Mouse (Mus musculus) midbrain, embryonic 15.5 days (tissue): ENCODE data around the gene Zc2hc1c. TPM values are rescaled to one million over a fixed set of nuclear protein-coding genes. Genes with fewer than 3 reads are reported as not detected.
"Not testable (repeated sequence)": the region's sequence is repeated elsewhere in the genome, so short reads cannot be mapped to it uniquely, and the experiment has no call there.

Source experiments
- ATAC-seq: fragments of 200-750 bp; cut with Nextera tagmentation; replicated peaks from 2 replicates; pipeline ENCODE4 v1.8.0; 2017; ENCODE audit warnings: moderate TSS enrichment
- H3K27ac ChIP-seq: fragments of 300-500 bp; sonication (generic); 2 replicates; pipeline ENCODE4 v1.5.1; 2015; ENCODE audit warnings: mild to moderate bottlenecking, inconsistent platforms
- H3K27me3 ChIP-seq: fragments of 300-500 bp; sonication (generic); replicated peaks from 2 replicates; pipeline ENCODE4 v1.6.1; 2015; ENCODE audit warnings: inconsistent platforms
- H3K36me3 ChIP-seq: fragments of 300-500 bp; sonication (generic); replicated peaks from 2 replicates; pipeline ENCODE4 v1.6.1; 2015; ENCODE audit warnings: inconsistent platforms
- H3K4me1 ChIP-seq: fragments of 300-500 bp; sonication (generic); 2 replicates; pipeline ENCODE4 v1.6.1; 2015; ENCODE audit warnings: inconsistent platforms
- H3K4me2 ChIP-seq: fragments of 300-500 bp; sonication (generic); 2 replicates; pipeline ENCODE4 v1.6.1; 2015; ENCODE audit warnings: inconsistent platforms, mild to moderate bottlenecking, moderate library complexity
- H3K4me3 ChIP-seq: fragments of 300-500 bp; sonication (generic); 2 replicates; pipeline ENCODE4 v1.5.1; 2015; ENCODE audit warnings: mild to moderate bottlenecking, inconsistent platforms
- H3K9ac ChIP-seq: fragments of 300-500 bp; sonication (generic); 2 replicates; pipeline ENCODE4 v1.6.1; 2015; ENCODE audit warnings: mild to moderate bottlenecking, inconsistent platforms
- H3K9me3 ChIP-seq: fragments of 300-500 bp; sonication (generic); 2 replicates; pipeline ENCODE4 v1.6.1; 2016; ENCODE audit warnings: inconsistent platforms
- WGBS: fragments of 180-500 bp; shearing (Covaris S2); methylation state at CpG from one replicate; pipeline ENCODE4 v1.1.7; 2015; ENCODE audit warnings: mixed read lengths; 5-methylcytosine and 5-hydroxymethylcytosine counted together
- polyA plus RNA-seq: library from polyadenylated mRNA; unstranded; fragments of >200 nt; fragmentation: Nextera tagmentation; extraction: Ambion mirVana; gene quantifications from 2 replicates; pipeline ENCODE4 v1.2.1, GENCODE M21; 2015

The Zc2hc1c gene
- polyA plus RNA-seq, 1 experiment from 2014 or later: 2.0 TPM

GRCm38 (mm10) chr12:85271132-85271842, 17.1 kb upstream of the Zc2hc1c start:
- H3K4me3 ChIP-seq: no peak overlapping the region
- H3K9ac ChIP-seq: no peak overlapping the region
- H3K4me1 ChIP-seq: peaks cover 5% of the 10 kb centered on the region; the same call in 1 of the 2 replicates
- peaks cover 3% of the 10 kb centered on the region; the same call in 1 of the 2 replicates for H3K36me3 ChIP-seq
- H3K9me3 ChIP-seq: no peaks in the 10 kb centered on the region
- ATAC-seq: no peak
- WGBS: 73% methylated on average over 7 of the region's 7 CpGs
- H3K27ac ChIP-seq: no peak overlapping the region
- H3K4me2 ChIP-seq: peak overlapping the region; percentile 56
- no peaks in the 10 kb centered on the region for H3K27me3 ChIP-seq

DNA sequence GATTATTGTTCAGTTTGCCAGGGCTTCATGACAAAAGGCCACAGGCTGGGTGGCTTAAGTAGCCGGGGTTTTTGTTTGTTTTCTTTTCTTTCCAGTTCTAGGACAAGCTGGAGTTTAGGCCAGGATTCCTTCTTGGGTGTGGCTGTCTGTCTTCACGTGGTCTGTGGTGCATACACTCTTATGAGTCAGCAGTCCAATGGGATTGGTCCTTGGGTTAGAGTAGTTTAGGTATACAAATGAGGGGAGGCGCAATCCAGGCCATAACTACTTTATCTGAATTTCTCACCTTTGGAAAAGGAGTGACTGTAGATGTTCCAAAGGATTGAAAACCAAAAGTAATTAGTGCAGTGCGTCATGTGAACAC, 16.6 kb upstream of the Zc2hc1c start:
- H3K4me2 ChIP-seq: no peak overlapping the region
- WGBS: 76% methylated on average over 4 of the region's 4 CpGs

GRCm38 (mm10) chr12:85273508-85273907, 14.9 kb upstream of the Zc2hc1c start:
- H3K4me1 ChIP-seq: peaks cover 5% of the 10 kb centered on the region; the same call in 1 of the 2 replicates
- H3K27ac ChIP-seq: no peak overlapping the region
- H3K9me3 ChIP-seq: no peaks in the 10 kb centered on the region
- 88% methylated on average over 10 of the region's 10 CpGs for WGBS
- H3K4me2 ChIP-seq: no peak overlapping the region
- no peak overlapping the region for H3K9ac ChIP-seq
- ATAC-seq: no peak
- no peaks in the 10 kb centered on the region for H3K27me3 ChIP-seq
- no peak overlapping the region for H3K4me3 ChIP-seq
- H3K36me3 ChIP-seq: no peaks in the 10 kb centered on the region; the same call in 1 of the 2 replicates

More for the DNA sequence above, 16.6 kb upstream of the Zc2hc1c start:
- no peak overlapping the region for H3K4me3 ChIP-seq
- H3K27me3 ChIP-seq: no peaks in the 10 kb centered on the region
- peaks cover 1% of the 10 kb centered on the region; the same call in 1 of the 2 replicates for H3K36me3 ChIP-seq
- H3K9me3 ChIP-seq: no peaks in the 10 kb centered on the region
- H3K9ac ChIP-seq: no peak overlapping the region
- H3K4me1 ChIP-seq: peaks cover 5% of the 10 kb centered on the region; the same call in 1 of the 2 replicates
- H3K27ac ChIP-seq: no peak overlapping the region
- ATAC-seq: no peak

- Histone ChIP-seq H3K36me3 (no peaks in the 10 kb centered on the region; the same call in 1 of the 2 replicates), H3K27me3 (no peaks in the 10 kb centered on the region), H3K4me3 (no peak overlapping the region), H3K9me3 (no peaks in the 10 kb centered on the region), H3K9ac (no peak overlapping the region), H3K4me2 (no peak overlapping the region), H3K27ac (no peak overlapping the region), H3K4me1 (peaks cover 5% of the 10 kb centered on the region)
- no peak for ATAC-seq
- 74% methylated on average over 5 of the region's 5 CpGs for WGBS
Measured at GRCm38 (mm10) chr12:85276273-85276672, 12.1 kb upstream of the Zc2hc1c start.

DNA sequence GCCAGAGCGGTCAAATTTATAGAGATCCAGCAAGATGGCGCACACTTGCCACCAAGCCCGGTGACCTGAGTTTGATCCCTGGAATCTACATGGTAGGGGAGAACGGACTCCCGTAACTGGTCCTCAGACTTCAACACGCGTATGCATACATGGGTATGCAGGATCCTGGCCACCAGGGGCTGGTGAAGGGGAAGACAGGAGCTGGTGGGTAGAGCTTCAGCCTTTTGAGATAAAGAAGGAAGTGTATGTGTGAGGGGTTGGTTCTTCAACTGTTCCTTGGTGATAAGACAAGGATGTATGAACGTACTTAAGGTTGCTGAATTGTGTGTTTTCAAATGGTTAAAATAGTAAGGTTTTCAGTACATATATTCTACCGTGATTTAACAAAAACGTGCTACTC, 9.5 kb upstream of the Zc2hc1c start:
- 95% methylated on average over 10 of the region's 10 CpGs for WGBS
- Histone ChIP-seq H3K4me1 (peaks cover 5% of the 10 kb centered on the region), H3K27ac (no peak overlapping the region), H3K36me3 (no peaks in the 10 kb centered on the region; the same call in 1 of the 2 replicates), H3K4me3 (no peak overlapping the region), H3K27me3 (no peaks in the 10 kb centered on the region), H3K9ac (no peak overlapping the region), H3K4me2 (no peak overlapping the region), H3K9me3 (no peaks in the 10 kb centered on the region)
- ATAC-seq: no peak

DNA sequence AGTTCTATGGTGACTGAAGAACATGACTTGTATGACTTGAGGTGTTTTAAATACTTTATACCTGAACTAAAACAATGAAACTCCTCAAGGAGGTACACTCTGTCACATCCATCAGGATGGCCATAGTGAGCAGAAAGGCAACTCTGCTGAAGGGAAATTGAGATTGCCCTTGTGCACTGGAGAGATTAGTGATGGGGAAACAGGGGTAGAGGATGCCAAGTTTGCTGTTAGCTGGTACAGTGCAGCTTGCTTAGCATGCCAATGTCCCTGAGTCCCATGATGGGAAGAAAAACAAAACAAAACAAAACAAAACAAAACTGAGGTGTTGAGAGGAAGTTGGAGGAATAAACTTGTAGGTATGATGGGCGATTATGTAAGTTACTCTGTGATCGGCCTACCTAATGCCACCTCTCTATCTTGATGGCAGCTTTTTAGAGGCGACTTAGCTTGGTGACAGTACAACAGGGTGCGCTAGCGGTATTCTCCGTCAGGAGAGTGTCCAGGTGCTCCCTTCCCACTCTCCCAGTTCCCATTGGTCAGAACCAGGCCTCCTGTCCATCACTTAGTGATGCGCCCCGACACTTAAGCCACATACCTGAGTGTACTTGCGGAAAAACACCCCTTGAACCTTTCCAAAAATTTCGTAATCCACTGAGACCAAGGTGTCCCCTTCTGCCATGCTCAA, 8.9 kb upstream of the Zc2hc1c start:
- WGBS: 4% methylated on average over 10 of the region's 10 CpGs
- peak; percentile 67 for ATAC-seq

GRCm38 (mm10) chr12:85280105-85280844, 8.1 kb upstream of the Zc2hc1c start:
- 0% methylated on average over 31 of the region's 31 CpGs for WGBS
- ATAC-seq: peak; percentile 99
- Histone ChIP-seq H3K4me3 (peak overlapping the region; percentile 91), H3K9ac (peak overlapping the region; percentile 90), H3K27ac (peak overlapping the region; percentile 83), H3K27me3 (no peaks in the 10 kb centered on the region), H3K4me1 (peaks cover 5% of the 10 kb centered on the region), H3K9me3 (no peaks in the 10 kb centered on the region), H3K36me3 (no peaks in the 10 kb centered on the region; the same call in 1 of the 2 replicates), H3K4me2 (peak overlapping the region; percentile 79)

More for the DNA sequence above, 8.9 kb upstream of the Zc2hc1c start:
- H3K9me3 ChIP-seq: no peaks in the 10 kb centered on the region
- peak overlapping the region; percentile 90 for H3K9ac ChIP-seq
- peak overlapping the region; percentile 83 for H3K27ac ChIP-seq
- H3K36me3 ChIP-seq: no peaks in the 10 kb centered on the region; the same call in 1 of the 2 replicates
- peak overlapping the region; percentile 79 for H3K4me2 ChIP-seq
- peak overlapping the region; percentile 91 for H3K4me3 ChIP-seq
- peaks cover 5% of the 10 kb centered on the region for H3K4me1 ChIP-seq
- no peaks in the 10 kb centered on the region for H3K27me3 ChIP-seq

DNA sequence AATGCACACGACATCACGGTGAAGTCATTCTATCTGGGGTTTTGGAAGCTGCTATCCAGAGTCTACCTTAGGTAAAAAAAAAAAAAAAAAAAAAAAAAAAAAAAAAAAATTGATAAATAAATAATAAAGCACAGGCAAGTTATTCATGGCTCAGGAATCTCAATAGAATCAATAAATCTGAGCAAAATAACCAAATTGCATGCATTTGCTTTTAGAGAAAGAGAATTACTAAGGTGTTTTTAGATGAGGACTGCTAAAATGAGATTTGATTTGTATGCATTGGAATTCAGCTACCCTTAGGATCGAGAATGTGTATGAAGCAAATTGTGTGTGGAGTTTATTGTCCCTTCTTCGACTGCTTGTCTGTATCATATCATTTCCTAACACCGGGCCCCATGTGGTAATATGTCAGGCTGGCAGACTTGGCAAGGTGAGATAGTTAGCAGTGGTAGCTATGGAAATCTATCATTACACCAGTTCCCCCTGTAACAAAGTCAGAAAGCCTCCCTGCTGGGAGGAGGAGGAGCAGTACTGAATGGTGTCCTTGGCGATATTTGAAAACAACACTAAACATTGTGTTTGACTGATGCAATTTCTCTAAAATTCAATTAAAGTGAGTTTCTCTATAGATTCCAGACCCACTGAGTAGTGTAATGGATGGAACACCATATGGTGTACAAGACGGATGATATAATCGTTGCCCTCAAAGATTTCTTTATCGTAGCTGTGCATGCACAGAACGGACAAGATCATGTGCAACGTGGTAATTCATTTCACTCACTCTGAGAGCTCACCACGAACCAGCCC, 7.3 kb upstream of the Zc2hc1c start:
- Histone ChIP-seq H3K4me2 (peak overlapping the region; percentile 79), H3K9me3 (no peaks in the 10 kb centered on the region), H3K27ac (no peak overlapping the region), H3K36me3 (no peaks in the 10 kb centered on the region; the same call in 1 of the 2 replicates), H3K4me3 (peak overlapping the region; percentile 91; the same call in 1 of the 2 replicates), H3K27me3 (no peaks in the 10 kb centered on the region), H3K4me1 (peaks cover 5% of the 10 kb centered on the region), H3K9ac (no peak overlapping the region)
- WGBS: 64% methylated on average over 12 of the region's 12 CpGs
- no peak; the same call in 1 of the 2 replicates for ATAC-seq

DNA sequence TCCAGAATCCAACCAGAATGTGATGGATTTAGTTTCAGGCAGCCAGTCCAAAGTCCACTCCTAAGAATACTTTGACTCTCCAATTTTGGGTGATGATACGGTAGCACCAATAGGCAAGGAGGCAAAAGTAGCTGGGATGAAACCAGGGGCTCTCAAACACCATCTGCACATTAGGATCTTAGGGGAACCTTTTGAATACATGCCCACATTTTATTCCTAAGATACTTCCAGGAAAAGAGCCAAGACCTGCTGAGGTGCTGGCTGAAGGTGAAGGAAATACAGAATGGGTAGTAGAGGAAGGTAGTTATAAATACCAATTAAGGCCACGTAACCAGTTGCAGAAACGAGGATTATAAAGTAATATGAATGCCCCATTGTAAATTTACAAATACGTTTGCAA, 6.6 kb upstream of the Zc2hc1c start:
- not testable (repeated sequence) for H3K4me2 ChIP-seq, ATAC-seq, H3K9me3 ChIP-seq, H3K9ac ChIP-seq, H3K4me3 ChIP-seq, H3K36me3 ChIP-seq, H3K4me1 ChIP-seq, H3K27ac ChIP-seq, H3K27me3 ChIP-seq
- WGBS: 89% methylated on average over 2 of the region's 4 CpGs

DNA sequence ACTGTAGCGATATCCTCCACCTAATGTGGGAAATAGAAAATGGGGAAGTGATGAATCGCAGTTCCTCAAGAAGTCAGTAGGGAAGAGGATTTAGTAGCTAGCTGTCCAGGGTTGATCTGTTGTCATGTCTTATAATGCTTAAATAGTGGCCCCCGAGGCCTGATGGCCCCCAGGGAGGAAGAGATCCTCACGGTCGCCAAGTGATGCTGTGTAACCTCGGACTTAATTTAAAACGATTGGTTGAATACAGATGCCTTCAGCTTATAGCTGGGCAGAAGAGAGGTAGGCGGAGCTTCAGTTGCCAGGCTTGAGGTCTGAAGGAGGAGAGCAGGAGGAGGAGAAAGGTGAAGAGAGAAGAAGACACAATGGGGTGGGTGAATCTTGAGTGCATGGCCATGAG, 4.1 kb upstream of the Zc2hc1c start:
- Histone ChIP-seq H3K27ac (no peak overlapping the region), H3K36me3 (no peaks in the 10 kb centered on the region), H3K4me1 (peaks cover 18% of the 10 kb centered on the region), H3K9ac (no peak overlapping the region), H3K4me2 (no peak overlapping the region), H3K4me3 (no peak overlapping the region), H3K27me3 (no peaks in the 10 kb centered on the region), H3K9me3 (no peaks in the 10 kb centered on the region)
- 70% methylated on average over 8 of the region's 8 CpGs for WGBS
- ATAC-seq: no peak

GRCm38 (mm10) chr12:85284996-85285395, 3.4 kb upstream of the Zc2hc1c start:
- no peaks in the 10 kb centered on the region for H3K36me3 ChIP-seq
- H3K27me3 ChIP-seq: peaks cover 5% of the 10 kb centered on the region; the same call in 1 of the 2 replicates
- H3K9ac ChIP-seq: no peak overlapping the region
- no peak overlapping the region for H3K4me3 ChIP-seq
- no peaks in the 10 kb centered on the region for H3K9me3 ChIP-seq
- peaks cover 17% of the 10 kb centered on the region for H3K4me1 ChIP-seq
- no peak for ATAC-seq
- 96% methylated on average over 4 of the region's 4 CpGs for WGBS
- H3K27ac ChIP-seq: no peak overlapping the region
- no peak overlapping the region for H3K4me2 ChIP-seq
